Mouse (Mus musculus): ENCODE measurements at regions not wholly inside any gene's neighbourhood (a gene's known extent, or its start where the extent isn't known, plus 50 kb on each side); places are given as distances from the start of the nearest gene placed in this dataset.

DNA sequence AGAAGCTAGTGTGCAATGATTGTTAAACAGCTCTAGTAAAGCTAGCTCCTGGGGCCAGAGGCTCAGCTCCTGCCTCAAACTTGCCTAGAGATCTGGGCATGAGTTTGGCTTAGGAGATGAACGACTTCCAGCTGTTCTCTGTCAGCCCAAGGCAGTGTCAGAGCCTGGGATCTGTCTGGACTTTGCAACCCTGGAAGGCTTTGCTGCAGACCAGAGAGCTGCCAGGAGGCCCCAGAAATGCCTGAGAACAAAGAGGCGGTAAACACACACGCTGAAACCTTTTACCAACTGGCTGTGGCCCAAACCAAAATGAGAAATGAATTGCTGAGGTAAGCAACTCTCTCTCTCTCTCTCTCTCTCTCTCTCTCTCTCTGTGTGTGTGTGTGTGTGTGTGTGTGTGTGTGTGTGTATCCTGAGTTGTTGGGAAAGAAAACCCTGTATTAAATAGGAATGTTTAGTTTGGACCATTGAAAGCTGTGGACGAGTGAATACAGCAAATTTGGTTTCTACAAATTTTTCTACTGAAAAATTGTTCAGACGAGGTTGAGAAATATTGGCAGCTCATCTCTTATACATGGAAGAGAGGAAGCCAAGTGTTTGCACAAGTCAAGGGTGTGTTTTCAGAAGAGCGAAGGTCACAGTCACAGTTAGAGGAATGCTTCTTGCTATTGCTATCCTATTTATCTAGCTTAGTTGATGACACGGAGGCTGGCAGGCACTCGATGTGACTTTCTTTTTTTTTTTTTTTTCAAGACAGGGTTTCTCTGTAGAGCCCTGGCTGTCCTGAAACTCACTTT lies 125.1 kb upstream of the Serp2 start:
- TF ChIP-seq ZC3H11A (IDR thresholded peaks at IDR 0.05; ENCODE audit: borderline replicate concordance, low read depth, low read length) (no peak), HCFC1 (IDR thresholded peaks at IDR 0.05; ENCODE audit: borderline replicate concordance, insufficient read depth, low read length) (no peak), CHD2 (IDR thresholded peaks at IDR 0.05; ENCODE audit: low read depth, low read length) (no peak), MAFK (IDR thresholded peaks at IDR 0.05; ENCODE audit: insufficient read depth, low read depth, low read length) (no peak), ZNF384 (IDR thresholded peaks at IDR 0.05; ENCODE audit: low read depth, low read length) (no peak)
